Mouse (Mus musculus): ENCODE data around the gene Cdk15.

DNA sequence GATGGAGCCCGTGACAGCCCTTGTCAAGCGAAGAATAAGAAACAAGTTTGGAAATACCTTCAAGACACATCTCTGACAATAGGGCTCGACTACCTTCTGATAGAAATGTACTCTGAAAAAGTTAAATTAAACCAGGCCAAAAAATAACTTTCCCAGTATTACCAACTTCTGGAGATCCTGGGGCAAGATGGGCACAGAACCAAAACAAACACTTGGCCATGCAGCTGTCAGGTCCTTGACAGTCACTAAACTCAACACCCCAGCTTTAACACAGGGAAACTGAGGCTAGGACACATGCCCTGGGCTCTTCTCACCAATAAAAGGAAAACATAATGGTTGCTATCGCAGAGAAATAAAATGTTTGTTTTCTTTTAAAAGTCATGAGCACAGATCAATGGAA is 105.3 kb downstream of the Cdk15 start:
- TF ChIP-seq EP300 (optimal IDR thresholded peaks at IDR 0.05): no peak
- no peak for TF ChIP-seq CTCF (IDR thresholded peaks at IDR 0.05; ENCODE audit: low read depth)

All from stomach, postnatal 0 days (tissue).